Mouse (Mus musculus): ENCODE results near the gene Sash1. TPM values are rescaled to one million over a fixed set of nuclear protein-coding genes. Genes with fewer than 3 reads are reported as not detected.

The Sash1 gene
- polyA plus RNA-seq, 1 experiment from 2014 or later: 4.8 TPM

DNA sequence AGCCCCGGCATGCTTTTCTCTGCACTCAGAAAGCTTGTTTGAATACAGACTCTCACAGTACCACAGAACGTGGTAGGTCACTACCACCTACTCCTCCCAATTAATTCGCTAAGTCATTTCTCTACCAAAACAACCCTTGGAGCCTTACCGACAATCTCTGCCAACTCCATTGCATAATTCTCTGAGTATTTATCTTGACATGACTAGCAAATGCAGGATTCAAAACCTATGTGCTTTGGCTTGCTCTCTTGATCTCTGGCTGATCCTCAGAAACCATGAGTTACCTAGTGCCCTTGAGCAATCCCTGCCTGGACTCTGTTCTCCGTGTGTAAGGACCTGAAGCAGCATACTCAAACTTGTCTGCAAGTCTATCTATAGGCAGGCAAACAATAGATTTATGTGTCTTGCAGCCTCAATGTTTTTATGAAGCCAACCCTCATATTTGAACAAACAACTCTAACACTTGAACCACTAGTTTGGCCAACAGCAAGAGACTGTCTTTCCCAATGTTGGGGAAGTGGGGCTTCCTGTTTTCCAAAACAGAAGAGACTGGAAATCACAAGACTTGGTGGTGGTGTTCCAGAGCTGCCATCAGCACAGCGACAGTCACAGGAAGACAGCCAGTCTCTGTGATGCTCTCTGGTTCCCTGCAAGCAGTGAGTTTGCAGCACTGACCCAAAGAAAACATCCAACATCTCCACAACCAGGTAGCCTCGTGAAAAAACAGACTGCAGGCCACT lies 12.1 kb downstream of the Sash1 start:
- ATAC-seq (ENCODE audit: low FRiP score, low TSS enrichment) (no peak), DNase-seq (no peak)
- H3K9ac ChIP-seq (replicated peaks; ENCODE audit: low read length): no peak overlapping the region

DNA sequence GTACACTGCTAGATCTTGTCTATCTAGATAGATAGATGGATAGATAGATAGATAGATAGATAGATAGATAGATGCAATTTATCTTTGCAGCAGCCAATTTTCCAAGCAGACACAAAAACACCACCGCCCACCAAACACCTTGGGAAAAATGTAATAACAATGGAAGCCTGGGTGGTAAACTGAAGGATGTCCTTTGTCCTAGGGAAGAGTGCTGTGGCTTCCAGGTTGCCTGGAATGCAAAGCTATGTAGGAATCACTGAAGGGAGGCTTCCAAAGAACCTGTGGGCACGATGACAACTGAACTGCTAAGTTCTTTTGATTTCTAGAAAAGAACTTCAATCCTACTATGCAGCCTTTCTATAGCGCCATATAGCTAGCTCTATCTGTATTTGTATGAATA lies 13.1 kb downstream of the Sash1 start:
- DNase-seq (no peak), ATAC-seq (ENCODE audit: low FRiP score, low TSS enrichment) (no peak)
- H3K4me2 ChIP-seq (ENCODE audit: low read length): no peak overlapping the region
- no peaks in the 10 kb centered on the region for H3K27me3 ChIP-seq (ENCODE audit: control insufficient read depth, insufficient read depth, low read length)
- no peak overlapping the region for H3K9ac ChIP-seq (replicated peaks; ENCODE audit: low read length)
- H3K36me3 ChIP-seq (ENCODE audit: control insufficient read depth, insufficient read depth, low read length): no peaks in the 10 kb centered on the region
- no peaks in the 10 kb centered on the region for H3K9me3 ChIP-seq (ENCODE audit: control insufficient read depth, low read length)
- no peak overlapping the region for H3K27ac ChIP-seq (replicated peaks; ENCODE audit: low read depth, low read length)
- no peaks in the 10 kb centered on the region for H3K4me1 ChIP-seq (ENCODE audit: control insufficient read depth, insufficient read depth, low read length)
- WGBS: 92% methylated on average over 3 of the region's 3 CpGs
- H3K4me3 ChIP-seq (replicated peaks; ENCODE audit: low read depth, low read length): no peak overlapping the region

More for the DNA sequence above, 12.1 kb downstream of the Sash1 start:
- WGBS: 91% methylated on average over 7 of the region's 7 CpGs
- no peaks in the 10 kb centered on the region for H3K36me3 ChIP-seq (ENCODE audit: control insufficient read depth, insufficient read depth, low read length)
- H3K4me1 ChIP-seq (ENCODE audit: control insufficient read depth, insufficient read depth, low read length): no peaks in the 10 kb centered on the region
- H3K27me3 ChIP-seq (ENCODE audit: control insufficient read depth, insufficient read depth, low read length): no peaks in the 10 kb centered on the region
- H3K9me3 ChIP-seq (ENCODE audit: control insufficient read depth, low read length): no peaks in the 10 kb centered on the region
- no peak overlapping the region for H3K4me3 ChIP-seq (replicated peaks; ENCODE audit: low read depth, low read length)
- no peak overlapping the region for H3K4me2 ChIP-seq (ENCODE audit: low read length)
- H3K27ac ChIP-seq (replicated peaks; ENCODE audit: low read depth, low read length): no peak overlapping the region

DNA sequence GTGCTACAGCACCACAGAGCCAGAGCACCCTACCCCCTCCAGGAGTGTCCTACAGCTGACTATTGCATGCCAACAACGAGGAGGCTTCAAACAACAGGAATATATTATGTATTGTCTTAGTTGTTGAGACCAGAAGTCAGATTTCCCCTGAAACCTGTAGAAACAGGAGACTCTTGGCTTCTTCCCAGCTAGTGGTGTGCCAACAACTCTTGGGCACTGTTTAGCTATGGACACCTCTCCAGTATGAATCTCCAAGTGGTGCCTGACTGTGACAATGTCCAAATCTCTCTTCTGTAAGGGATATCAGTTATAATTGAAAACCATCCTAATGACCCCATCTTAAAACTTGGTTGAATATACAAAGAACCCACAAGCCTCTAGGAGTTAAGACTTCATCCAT lies 13.9 kb downstream of the Sash1 start:
- no peak for ATAC-seq (ENCODE audit: low FRiP score, low TSS enrichment)
- Histone ChIP-seq H3K36me3 (ENCODE audit: control insufficient read depth, insufficient read depth, low read length) (no peaks in the 10 kb centered on the region), H3K27ac (replicated peaks; ENCODE audit: low read depth, low read length) (no peak overlapping the region), H3K9ac (replicated peaks; ENCODE audit: low read length) (no peak overlapping the region), H3K4me1 (ENCODE audit: control insufficient read depth, insufficient read depth, low read length) (no peaks in the 10 kb centered on the region), H3K4me2 (ENCODE audit: low read length) (no peak overlapping the region), H3K27me3 (ENCODE audit: control insufficient read depth, insufficient read depth, low read length) (no peaks in the 10 kb centered on the region), H3K9me3 (ENCODE audit: control insufficient read depth, low read length) (no peaks in the 10 kb centered on the region), H3K4me3 (replicated peaks; ENCODE audit: low read depth, low read length) (no peak overlapping the region)
- DNase-seq: no peak
- 86% methylated on average over 1 of the region's 1 CpGs for WGBS

DNA sequence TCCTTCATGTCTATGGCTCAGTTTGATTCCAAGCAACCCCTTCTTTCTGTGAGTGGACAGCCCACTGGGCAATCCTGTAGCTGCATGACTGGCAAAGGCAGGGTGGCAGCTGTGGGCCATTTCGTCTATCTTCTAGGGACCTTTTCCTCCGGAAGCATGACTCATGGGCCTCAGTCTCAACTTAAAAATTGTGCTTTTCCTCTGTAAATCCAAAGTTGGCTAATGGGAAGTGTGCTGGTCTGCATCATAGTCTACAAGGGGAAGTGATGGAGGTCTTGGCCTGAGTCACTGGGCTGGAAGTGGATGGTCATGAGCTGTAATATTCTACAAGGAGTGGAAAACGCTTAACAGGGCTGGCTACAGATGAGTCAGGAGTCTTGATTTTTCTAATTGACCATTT lies 15.5 kb downstream of the Sash1 start:
- ATAC-seq (ENCODE audit: low FRiP score, low TSS enrichment) (no peak), DNase-seq (no peak)
- no peak overlapping the region for H3K4me2 ChIP-seq (ENCODE audit: low read length)
- no peak overlapping the region for H3K27ac ChIP-seq (replicated peaks; ENCODE audit: low read depth, low read length)
- H3K4me1 ChIP-seq (ENCODE audit: control insufficient read depth, insufficient read depth, low read length): no peaks in the 10 kb centered on the region
- H3K4me3 ChIP-seq (replicated peaks; ENCODE audit: low read depth, low read length): no peak overlapping the region
- no peaks in the 10 kb centered on the region for H3K9me3 ChIP-seq (ENCODE audit: control insufficient read depth, low read length)
- no peaks in the 10 kb centered on the region for H3K27me3 ChIP-seq (ENCODE audit: control insufficient read depth, insufficient read depth, low read length)
- no peak overlapping the region for H3K9ac ChIP-seq (replicated peaks; ENCODE audit: low read length)
- no peaks in the 10 kb centered on the region for H3K36me3 ChIP-seq (ENCODE audit: control insufficient read depth, insufficient read depth, low read length)
- 92% methylated on average over 3 of the region's 3 CpGs for WGBS

DNA sequence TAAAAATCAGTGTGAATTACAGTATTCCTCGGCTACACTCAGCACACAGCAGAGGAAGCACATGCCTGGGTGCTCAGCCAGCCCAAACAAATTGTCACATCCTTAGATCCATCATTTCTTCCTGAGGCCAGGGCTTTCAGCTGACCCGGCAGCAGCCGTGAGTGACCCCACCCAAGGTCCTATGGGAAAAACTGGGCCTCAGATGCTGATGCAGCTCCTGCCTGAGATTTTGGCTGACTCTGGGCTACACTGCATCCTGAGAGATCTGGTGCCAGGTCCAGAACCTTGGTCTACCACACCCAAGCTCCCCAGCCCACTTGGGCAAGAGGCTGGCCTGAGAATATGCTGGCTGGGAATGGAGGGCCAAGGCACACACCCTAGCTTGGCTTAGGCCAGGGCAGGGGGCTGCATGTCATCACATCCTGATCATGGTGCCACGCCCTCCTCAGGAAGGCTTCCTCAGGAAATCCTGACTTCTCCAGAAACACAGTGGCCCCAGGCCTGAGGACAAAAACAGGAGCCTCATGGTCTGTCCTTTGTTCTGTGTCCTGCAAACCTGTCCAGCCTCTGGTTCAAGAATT lies 19.7 kb downstream of the Sash1 start:
- H3K4me3 ChIP-seq (replicated peaks; ENCODE audit: low read depth, low read length): no peak overlapping the region
- H3K9ac ChIP-seq (replicated peaks; ENCODE audit: low read length): no peak overlapping the region
- no peak for DNase-seq
- no peak for ATAC-seq (ENCODE audit: low FRiP score, low TSS enrichment)
- H3K9me3 ChIP-seq (ENCODE audit: control insufficient read depth, low read length): no peaks in the 10 kb centered on the region
- no peaks in the 10 kb centered on the region for H3K27me3 ChIP-seq (ENCODE audit: control insufficient read depth, insufficient read depth, low read length)
- H3K36me3 ChIP-seq (ENCODE audit: control insufficient read depth, insufficient read depth, low read length): no peaks in the 10 kb centered on the region
- H3K27ac ChIP-seq (replicated peaks; ENCODE audit: low read depth, low read length): no peak overlapping the region
- no peak overlapping the region for H3K4me2 ChIP-seq (ENCODE audit: low read length)
- 93% methylated on average over 4 of the region's 4 CpGs for WGBS
- no peaks in the 10 kb centered on the region for H3K4me1 ChIP-seq (ENCODE audit: control insufficient read depth, insufficient read depth, low read length)

DNA sequence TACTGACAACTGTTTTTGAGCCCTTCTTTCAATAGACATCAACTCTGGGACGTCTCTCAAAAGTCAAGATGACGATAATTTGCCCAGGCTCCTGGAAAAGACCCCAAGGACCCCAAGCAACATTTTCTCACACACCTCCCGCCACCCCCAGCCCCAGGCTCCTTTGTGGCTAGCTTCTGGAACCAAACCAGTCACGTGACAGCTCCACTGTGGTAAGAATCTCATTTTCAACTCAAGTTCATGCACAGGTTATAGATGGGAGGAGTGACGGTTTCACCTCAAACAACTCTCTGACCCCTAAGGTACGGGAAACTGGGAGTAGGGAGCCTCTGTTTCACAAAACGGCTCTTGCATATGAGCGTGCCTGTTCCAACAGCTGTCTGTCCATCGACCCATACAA lies 25.2 kb downstream of the Sash1 start:
- Histone ChIP-seq H3K4me1 (ENCODE audit: control insufficient read depth, insufficient read depth, low read length) (no peaks in the 10 kb centered on the region), H3K27me3 (ENCODE audit: control insufficient read depth, insufficient read depth, low read length) (no peaks in the 10 kb centered on the region), H3K9me3 (ENCODE audit: control insufficient read depth, low read length) (no peaks in the 10 kb centered on the region), H3K4me2 (ENCODE audit: low read length) (no peak overlapping the region), H3K27ac (replicated peaks; ENCODE audit: low read depth, low read length) (no peak overlapping the region), H3K9ac (replicated peaks; ENCODE audit: low read length) (no peak overlapping the region), H3K36me3 (ENCODE audit: control insufficient read depth, insufficient read depth, low read length) (no peaks in the 10 kb centered on the region), H3K4me3 (replicated peaks; ENCODE audit: low read depth, low read length) (no peak overlapping the region)
- DNase-seq: no peak
- peak; percentile 27; the same call in 1 of the 2 replicates for ATAC-seq (ENCODE audit: low FRiP score, low TSS enrichment)
- WGBS: 83% methylated on average over 9 of the region's 9 CpGs

DNA sequence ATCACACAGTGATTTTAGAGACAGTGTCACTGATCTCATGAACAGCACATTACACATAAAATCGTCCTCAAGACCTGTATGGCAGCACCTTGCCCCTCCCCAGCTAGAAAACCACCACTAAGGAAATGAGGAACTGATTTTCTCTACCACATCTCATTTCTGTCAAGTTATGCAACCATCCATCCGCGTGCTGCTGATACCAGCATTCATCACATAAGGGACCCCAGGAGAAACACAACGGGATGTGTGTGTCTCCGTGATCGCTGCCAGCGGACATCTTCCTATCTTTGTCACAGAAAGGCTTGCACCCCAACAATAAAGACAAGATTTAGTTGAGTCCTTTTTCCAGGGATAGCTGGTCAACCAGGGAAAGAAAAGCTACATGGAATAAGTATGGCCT lies 27.2 kb downstream of the Sash1 start:
- ATAC-seq (ENCODE audit: low FRiP score, low TSS enrichment): no peak
- H3K27ac ChIP-seq (replicated peaks; ENCODE audit: low read depth, low read length): no peak overlapping the region
- no peak overlapping the region for H3K9ac ChIP-seq (replicated peaks; ENCODE audit: low read length)
- H3K4me3 ChIP-seq (replicated peaks; ENCODE audit: low read depth, low read length): no peak overlapping the region
- no peaks in the 10 kb centered on the region for H3K27me3 ChIP-seq (ENCODE audit: control insufficient read depth, insufficient read depth, low read length)
- WGBS: 95% methylated on average over 7 of the region's 7 CpGs
- H3K9me3 ChIP-seq (ENCODE audit: control insufficient read depth, low read length): no peaks in the 10 kb centered on the region
- no peaks in the 10 kb centered on the region for H3K36me3 ChIP-seq (ENCODE audit: control insufficient read depth, insufficient read depth, low read length)
- H3K4me2 ChIP-seq (ENCODE audit: low read length): no peak overlapping the region
- no peak for DNase-seq
- H3K4me1 ChIP-seq (ENCODE audit: control insufficient read depth, insufficient read depth, low read length): no peaks in the 10 kb centered on the region

DNA sequence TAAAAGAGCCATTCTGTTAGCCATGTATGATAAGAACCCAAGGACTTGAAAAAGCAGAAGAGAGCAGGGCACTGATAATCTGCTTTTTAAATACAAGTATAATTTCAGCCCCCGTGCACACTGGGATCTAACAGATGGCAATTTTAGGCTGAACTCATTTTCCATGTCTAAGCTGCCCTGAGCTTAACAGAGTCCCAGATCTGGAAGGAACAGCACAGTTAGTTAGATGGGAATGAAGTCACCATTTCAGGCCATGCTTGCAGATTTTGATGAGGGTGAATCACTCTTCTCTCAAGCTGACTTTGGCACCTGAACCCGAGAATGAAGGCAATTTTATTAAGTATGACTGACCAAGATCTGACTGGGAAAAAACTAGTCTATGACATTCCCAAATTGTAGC lies 28.9 kb downstream of the Sash1 start:
- Histone ChIP-seq H3K4me2 (ENCODE audit: low read length) (no peak overlapping the region), H3K9me3 (ENCODE audit: control insufficient read depth, low read length) (no peaks in the 10 kb centered on the region), H3K27ac (replicated peaks; ENCODE audit: low read depth, low read length) (no peak overlapping the region), H3K4me3 (replicated peaks; ENCODE audit: low read depth, low read length) (no peak overlapping the region), H3K36me3 (ENCODE audit: control insufficient read depth, insufficient read depth, low read length) (no peaks in the 10 kb centered on the region), H3K27me3 (ENCODE audit: control insufficient read depth, insufficient read depth, low read length) (no peaks in the 10 kb centered on the region), H3K9ac (replicated peaks; ENCODE audit: low read length) (no peak overlapping the region), H3K4me1 (ENCODE audit: control insufficient read depth, insufficient read depth, low read length) (no peaks in the 10 kb centered on the region)
- no peak for DNase-seq
- no peak for ATAC-seq (ENCODE audit: low FRiP score, low TSS enrichment)
- 81% methylated on average over 2 of the region's 2 CpGs for WGBS

DNA sequence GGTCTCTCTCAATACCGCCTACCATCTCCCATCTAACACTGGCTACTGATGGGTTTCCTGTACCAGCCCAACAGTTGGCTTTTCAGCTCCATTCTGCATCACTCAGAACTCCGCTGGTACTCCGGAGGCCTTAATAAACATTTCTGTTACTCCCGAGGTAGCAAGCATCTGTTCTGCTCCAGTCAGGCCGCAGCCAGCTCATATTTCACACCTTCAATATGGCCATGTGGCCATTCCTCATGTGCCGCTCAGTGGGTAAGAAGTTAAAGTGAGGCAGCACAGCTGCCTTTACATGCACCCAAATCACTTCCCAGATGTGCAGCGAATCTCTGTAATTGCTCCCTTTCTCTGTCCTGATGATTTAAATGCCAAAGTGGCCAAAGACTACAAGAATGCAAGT lies 32.5 kb downstream of the Sash1 start:
- DNase-seq (no peak), ATAC-seq (ENCODE audit: low FRiP score, low TSS enrichment) (no peak)
- Histone ChIP-seq H3K27ac (replicated peaks; ENCODE audit: low read depth, low read length) (no peak overlapping the region), H3K36me3 (ENCODE audit: control insufficient read depth, insufficient read depth, low read length) (no peaks in the 10 kb centered on the region), H3K27me3 (ENCODE audit: control insufficient read depth, insufficient read depth, low read length) (no peaks in the 10 kb centered on the region), H3K4me2 (ENCODE audit: low read length) (no peak overlapping the region), H3K4me3 (replicated peaks; ENCODE audit: low read depth, low read length) (no peak overlapping the region), H3K4me1 (ENCODE audit: control insufficient read depth, insufficient read depth, low read length) (no peaks in the 10 kb centered on the region), H3K9me3 (ENCODE audit: control insufficient read depth, low read length) (no peaks in the 10 kb centered on the region), H3K9ac (replicated peaks; ENCODE audit: low read length) (no peak overlapping the region)
- 93% methylated on average over 7 of the region's 7 CpGs for WGBS
